Mouse (Mus musculus): Measurements from ENCODE around the gene Pih1d1.
"Not testable (repeated sequence)": the region's sequence is repeated elsewhere in the genome, so short reads cannot be mapped to it uniquely, and the experiment has no call there.

The Pih1d1 gene

DNA sequence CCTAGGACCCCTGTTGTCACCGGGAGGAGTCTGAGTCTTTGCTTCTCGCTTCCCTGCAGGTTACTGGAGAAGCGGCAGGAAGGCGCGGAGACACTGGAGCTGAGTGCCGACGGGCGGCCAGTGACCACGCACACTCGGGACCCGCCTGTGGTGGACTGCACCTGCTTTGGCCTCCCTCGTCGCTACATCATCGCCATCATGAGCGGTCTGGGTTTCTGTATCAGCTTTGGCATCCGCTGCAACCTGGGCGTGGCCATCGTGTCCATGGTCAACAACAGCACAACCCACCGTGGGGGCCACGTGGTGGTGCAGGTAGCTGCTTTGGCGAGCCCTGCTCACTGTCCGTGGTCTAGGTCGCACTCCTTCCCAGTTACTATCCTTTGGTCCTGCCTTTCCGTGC is 14.6 kb downstream of the Pih1d1 start:
- no peak for DNase-seq (ENCODE audit: low read depth)

DNA sequence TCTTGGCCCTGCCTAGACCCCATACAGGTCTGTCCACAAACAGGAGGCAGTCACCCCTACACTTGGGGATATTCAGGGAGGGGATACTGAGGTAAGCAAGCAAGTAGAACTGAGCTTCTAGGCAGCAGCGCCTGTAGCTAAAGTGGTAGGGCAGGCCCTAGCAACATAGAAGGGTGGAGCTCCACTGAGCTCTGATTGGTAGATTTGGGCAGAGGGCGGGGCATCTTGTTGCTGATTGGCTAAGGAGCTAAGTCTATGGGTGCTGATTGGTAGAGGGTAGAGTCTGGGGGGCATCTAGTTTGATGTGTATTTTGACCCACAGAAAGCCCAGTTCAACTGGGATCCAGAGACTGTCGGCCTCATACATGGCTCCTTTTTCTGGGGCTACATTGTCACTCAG is 15.4 kb downstream of the Pih1d1 start:
- no peak for DNase-seq (ENCODE audit: low read depth)

DNA sequence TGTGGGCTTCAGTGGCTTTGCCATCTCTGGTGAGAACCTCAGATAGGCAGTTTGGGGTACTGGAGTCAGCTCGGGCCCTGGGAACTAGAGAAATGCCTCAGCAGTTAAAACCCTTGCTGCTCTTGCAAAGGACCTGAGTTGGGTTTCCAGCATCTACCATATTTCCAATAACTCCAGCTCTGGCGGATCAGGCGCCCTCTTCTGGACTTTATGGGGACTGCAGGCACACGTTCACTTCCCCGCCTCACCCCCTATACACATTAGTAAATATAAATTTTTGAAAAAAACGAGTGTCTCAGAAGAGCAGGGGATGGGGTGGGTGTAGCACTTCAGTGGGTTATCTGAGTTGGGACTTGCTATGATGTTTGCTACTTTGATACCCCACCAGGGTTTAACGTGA is 18.9 kb downstream of the Pih1d1 start:
- DNase-seq (ENCODE audit: low read depth) = no peak

DNA sequence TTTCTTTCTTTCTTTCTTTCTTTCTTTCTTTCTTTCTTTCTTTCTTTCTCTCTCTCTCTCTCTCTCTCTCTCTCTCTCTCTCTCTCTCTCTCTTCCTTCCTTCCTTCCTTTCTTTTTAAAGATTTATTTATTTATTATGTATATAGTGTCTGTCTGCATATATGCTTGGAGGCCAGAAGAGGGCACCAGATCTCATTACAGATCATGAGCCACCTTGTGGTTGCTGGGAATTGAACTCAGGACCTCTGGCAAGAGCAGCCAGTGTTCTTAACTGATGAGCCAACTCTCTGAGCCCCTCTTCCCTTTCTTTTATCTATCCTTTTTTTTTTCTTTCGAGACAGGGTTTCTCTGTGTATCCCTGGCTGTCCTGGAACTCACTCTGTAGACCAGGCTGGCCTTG is 19.7 kb downstream of the Pih1d1 start:
- not testable (repeated sequence) for DNase-seq (ENCODE audit: low read depth)

DNA sequence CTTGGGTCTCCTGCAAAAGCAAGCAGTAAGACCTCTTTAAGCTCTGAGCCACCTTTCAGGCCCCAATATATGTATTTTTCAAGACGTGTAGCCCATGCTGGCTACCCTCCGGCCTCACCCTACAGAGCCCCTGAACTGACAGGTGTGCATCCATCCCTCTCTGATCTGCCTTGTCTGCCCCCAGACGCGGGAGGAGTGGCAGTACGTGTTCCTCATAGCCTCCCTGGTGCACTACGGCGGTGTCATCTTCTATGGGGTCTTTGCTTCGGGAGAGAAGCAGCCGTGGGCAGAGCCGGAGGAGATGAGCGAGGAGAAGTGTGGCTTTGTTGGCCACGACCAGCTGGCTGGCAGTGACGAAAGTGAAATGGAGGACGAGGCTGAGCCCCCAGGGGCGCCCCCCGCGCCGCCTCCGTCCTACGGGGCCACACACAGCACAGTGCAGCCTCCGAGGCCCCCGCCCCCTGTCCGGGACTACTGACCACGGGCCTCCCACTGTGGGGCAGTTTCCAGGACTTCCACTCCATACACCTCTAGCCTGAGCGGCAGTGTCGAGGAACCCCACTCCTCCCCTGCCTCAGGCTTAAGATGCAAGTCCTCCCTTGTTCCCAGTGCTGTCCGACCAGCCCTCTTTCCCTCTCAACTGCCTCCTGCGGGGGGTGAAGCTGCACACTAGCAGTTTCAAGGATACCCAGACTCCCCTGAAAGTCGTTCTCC is 20.6 kb downstream of the Pih1d1 start:
- no peak for DNase-seq (ENCODE audit: low read depth)

DNA sequence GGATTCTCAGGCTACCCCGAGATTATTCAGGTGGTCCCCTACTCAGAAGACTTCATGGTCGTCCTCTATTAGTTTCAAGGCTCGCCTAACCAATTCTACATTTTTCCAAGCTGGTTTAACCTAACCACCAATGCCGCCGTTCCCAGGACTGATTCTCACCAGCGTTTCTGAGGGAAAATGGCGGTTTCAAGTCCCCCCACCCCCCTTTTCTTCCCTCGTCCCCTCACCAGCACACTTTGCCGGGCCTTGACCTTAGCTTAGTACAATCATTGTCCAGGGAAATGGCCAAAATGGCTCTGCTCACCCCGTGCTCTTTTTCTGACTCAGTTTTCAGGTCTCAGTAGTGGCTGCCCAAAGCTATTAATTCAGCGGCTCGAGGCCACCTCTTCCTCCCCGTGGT is 21.3 kb downstream of the Pih1d1 start:
- DNase-seq (ENCODE audit: low read depth) = no peak

DNA sequence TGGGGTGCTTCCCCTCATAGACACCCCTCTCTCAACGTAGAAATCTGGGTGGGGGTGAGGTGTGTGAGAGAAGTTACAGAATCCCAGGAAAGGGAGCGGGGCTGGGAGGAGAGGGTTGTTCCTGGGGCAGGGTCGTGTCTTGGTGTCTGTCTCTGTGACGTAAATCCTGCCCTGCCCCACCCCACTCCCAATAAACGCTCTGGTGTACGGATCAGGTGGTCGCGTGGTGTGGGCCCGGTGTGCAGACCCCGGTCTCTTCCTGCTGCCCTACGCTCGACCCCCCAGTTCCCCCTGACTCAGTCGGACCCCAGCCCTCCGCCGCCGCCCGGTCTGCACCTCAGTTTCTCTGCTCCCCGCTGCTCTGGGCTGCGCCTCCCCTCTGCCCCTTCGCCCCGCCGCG is 21.8 kb downstream of the Pih1d1 start:
- DNase-seq (ENCODE audit: low read depth) = no peak

DNA sequence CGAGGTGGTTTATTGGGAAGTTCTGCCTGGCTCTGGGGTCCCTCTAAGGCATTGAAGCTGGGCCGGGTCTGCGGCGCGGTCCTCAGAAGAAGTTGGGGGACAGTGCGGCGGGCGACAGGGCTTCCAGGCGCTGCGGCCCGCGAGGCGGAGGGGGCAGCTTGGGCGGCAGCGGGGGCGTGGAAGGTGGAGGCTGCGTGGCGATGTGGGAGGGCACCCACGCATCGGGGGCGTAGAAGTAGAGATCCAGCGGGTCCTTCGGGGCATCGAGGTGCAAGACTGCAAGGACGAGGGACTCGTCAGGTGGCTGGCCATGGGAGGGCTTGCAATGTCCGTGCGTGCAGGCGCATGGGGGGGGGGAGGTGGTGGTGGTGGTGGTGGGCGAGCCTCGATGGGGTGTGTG is 22.3 kb downstream of the Pih1d1 start:
- no peak for DNase-seq (ENCODE audit: low read depth)

DNA sequence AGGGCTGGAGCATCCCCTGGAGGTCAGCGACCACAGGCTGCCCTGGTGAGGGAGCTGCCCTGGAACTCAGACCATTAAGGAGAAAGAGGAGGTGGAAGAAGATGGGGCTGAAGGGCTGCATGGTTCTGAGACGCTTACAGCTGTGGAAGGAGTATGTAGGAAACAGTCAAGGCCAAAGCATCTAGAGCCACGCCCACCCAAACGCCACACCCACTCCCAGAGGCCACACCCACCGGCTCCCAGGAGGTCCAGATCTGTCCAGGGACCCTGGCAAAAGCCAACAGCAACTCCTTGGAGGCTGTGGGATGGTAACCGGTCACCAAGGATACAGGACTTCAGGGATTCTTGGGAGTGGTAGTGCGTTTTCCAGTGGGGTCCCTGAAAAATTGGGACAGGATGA is 24.4 kb downstream of the Pih1d1 start:
- DNase-seq (ENCODE audit: low read depth) = no peak

DNA sequence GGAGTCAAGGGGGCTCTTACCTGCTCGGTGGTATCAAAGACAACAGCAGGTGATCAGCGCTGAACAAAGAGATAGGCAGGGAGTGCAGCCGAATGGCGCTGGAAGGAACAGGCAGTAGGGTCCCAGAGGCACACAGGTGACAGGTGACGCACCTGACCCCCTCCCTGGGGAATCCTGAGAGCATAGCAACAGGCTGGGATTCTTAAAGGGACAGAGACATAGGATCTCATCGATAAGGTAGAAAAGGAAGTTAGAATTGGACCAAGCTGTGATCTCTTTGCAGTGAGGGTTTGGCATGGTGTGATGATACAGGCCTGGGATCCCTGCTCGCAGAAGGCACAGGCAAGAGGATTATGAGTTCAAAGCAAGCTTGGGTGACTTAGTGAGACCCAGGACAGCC is 25.4 kb downstream of the Pih1d1 start, which contains the start of gene Gfy:
Gene Gfy, minus strand, starts transcription at position 101 of the 400 bp plus-strand sequence.
- DNase-seq (ENCODE audit: low read depth) = no peak

DNA sequence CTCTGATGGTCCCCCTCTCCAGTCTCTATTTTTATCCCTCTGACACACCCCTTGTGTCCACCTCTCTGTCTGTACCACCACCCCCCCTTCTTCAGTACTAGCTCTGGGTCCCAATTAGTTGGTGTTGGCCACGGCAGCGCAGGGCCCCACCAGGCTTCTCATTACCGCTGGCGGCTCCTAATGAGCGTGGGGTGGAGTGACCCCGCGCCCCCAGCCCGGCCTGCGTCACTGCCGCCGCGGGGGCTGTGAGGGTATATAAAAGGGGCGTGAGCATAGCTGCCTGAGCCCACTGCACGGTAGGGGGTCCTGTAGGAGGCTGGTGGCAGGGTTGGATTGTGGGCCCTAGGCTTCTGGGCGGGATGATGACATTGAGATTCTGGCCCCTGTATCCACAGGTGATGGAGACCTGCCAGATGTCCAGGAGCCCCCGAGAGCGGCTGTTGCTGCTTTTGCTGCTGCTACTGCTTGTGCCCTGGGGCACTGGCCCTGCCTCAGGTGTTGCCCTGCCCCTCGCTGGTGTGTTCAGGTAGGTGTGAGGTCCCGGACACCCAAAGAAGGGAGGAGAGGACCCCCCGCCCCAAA is 26.9 kb downstream of the Pih1d1 start, which contains the start of gene Pth2:
Gene Pth2, plus strand, starts transcription at position 100 of the 582 bp plus-strand sequence.
- no peak for DNase-seq (ENCODE audit: low read depth)

DNA sequence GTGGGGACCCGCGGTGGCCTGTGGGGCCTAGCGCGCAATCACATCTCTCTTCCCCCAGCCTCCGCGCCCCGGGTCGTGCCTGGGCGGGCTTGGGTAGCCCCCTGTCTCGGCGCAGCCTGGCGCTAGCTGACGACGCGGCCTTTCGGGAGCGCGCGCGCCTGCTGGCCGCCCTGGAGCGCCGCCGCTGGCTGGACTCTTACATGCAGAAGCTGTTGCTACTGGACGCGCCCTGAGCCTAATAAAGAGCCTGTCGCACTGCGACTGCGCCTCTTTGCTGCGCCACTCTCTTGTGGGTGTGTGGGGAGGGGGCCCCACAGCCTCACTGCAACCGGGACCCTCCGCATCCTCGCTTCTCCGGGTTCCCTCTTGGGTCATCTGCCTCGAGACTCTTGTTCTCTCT is 27.4 kb downstream of the Pih1d1 start:
- DNase-seq (ENCODE audit: low read depth) = no peak

DNA sequence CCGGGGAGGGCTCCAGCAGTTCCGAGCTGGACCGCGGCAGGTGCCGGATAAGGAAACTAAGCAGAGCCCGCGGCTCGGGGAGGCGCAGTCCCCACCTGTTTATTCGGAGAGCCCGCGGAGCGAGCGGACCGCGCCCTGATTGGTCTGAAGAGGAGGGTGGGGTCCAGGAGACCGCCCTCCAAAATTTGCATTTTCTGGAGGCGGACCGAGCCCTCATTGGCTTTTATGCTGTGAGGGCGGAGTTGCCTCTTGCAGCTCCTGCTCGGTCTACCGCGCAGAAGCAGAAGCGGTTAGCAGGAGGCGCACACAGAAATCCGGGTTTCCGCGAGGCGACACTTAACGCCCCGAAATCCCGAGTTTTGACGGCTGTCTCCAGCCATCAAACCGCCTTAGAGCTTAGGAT is 28.1 kb downstream of the Pih1d1 start:
- DNase-seq (ENCODE audit: low read depth) = peak; percentile 89

DNA sequence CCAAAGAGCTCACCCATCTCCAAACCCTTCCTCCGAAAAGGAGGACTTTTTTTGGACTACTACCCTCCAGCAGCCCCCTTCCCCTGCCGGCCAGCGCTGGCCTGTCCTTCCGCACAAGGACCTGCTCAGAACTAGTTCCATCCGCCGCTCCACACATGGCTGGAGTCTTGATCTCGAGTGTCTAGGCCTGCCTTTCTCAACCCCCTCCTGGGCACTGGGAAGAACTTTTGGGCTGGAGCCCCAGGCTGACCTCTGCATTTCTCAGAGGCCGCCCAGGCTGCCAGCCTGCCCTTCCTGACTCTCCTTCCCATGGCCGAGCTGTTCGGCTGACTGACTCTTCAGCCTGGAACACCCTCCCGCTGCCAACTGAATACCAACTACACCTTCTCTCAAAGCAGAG is 28.5 kb downstream of the Pih1d1 start:
- DNase-seq (ENCODE audit: low read depth) = no peak

DNA sequence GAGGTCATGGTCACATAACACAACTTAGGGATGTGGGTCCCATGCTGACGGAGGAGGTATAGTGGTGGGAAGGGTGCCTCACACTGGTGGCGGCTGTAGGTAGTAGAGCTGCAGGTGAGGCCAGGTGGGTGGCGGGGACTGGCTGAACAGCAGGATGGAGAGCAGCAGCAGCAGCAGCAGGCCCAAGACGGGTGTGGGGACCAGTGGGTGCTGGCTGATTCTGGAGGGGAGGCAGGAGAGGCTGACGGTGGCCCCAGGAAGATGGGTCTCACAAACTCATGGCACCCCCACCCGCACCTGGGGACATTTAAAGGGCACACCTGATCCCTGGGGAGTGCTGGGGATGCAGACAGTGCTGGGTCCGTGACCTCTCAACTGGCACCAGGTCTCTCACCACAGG is 29.6 kb downstream of the Pih1d1 start:
- no peak for DNase-seq (ENCODE audit: low read depth)

DNA sequence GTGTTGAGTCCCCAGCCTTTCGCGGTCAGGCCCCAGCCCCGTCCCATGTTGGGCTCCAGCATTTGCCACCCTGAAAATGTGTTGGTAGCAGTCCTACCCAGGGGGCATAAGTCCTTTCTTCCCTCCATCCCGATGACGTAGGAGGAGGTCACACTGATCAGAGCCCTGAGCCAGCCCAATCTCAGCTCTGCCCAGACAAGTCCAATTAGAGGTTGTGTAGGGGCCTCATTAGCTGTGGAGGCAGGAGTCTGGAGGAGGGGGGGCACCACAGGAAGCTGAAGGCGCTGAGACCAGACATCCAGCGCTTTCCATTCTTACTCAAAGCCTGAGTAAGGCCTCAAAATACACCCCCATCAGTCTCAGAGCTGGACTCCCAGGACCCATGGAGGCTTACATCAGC is 31.8 kb downstream of the Pih1d1 start:
- no peak for DNase-seq (ENCODE audit: low read depth)

DNA sequence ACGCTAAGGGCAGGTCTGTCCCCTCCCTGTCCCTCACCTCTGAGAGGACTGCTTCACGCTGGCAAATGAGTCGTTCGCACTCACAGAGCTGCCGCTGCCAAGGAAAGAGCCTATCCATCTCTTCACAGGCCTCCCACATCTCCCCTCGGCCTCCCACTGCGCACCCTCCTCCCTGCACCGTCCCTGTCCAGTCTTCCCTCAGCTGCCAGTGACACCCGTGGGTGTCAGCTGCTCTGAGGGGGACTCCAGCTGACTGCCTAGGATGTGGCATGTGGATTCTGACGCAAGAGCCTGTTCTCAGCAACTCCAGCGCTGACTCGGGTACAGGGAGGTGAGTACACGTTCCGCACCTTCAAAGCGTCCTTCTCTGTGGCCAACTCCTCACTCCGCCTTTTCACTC is 35.5 kb downstream of the Pih1d1 start:
- no peak for DNase-seq (ENCODE audit: low read depth)

DNA sequence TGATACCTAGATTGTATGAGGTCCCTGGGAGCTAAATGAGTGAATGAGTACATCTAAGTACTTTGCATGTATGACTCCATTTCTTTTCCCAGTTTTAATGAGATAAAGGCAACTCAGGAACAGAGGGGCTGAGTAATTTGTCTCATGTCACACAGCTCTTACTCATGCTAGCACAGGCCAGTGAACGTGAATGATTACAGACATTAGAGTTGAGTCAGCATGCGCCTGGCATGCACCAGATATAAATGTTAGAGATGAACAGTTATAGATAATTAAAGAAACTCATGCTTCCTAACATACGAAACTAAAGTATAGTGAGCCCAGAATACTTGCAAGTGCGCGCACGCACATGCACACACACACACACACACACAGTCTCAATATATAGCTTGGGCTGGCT is 36.1 kb downstream of the Pih1d1 start:
- DNase-seq (ENCODE audit: low read depth) = no peak

DNA sequence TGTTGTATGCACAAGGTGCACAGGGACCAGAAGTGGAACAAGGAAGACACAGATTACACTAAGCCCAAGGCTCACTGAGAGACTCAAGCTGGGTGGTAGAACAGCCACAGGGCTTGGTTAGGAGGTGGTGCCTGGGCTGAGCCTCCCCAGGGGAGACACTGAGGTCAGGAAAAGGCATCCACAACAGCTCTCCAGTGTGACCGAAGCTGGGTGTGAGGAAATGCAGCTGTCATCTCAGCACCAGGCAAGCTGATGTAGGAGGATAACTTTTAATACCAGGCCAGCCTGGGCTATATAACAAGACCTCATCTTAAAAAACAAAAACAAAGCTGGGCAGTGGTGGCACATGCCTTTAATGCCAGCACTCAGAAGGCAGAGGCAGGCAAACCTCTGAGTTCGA is 37.1 kb downstream of the Pih1d1 start:
- DNase-seq (ENCODE audit: low read depth) = no peak

DNA sequence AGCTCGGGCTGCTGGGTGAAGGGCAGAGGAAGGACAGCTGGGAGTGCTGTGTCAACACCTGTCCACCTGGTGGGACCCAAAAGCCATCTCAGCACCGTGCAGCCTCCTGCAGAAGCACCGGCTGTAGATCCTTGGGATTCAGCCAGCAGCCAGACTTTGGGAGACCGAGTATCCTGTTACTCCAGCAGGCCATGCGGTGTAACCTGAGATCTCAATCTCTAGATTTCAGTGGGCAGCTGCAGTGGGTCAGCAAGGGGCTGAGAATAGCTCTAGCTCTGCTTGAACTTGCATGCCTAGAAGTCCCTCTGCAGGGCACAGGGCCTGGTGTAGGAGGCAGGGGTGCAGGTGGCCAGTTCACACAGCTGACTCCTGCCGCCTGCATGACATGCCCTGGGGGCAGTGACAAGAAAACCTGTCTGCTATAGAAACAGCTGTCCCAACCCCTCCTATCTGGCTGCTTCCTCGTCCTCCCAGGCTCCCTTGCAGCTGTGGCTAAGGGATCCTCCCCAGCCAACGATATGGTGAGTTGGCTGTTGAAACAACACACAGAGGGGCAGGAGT is 37.8 kb downstream of the Pih1d1 start:
- DNase-seq (ENCODE audit: low read depth) = no peak

DNA sequence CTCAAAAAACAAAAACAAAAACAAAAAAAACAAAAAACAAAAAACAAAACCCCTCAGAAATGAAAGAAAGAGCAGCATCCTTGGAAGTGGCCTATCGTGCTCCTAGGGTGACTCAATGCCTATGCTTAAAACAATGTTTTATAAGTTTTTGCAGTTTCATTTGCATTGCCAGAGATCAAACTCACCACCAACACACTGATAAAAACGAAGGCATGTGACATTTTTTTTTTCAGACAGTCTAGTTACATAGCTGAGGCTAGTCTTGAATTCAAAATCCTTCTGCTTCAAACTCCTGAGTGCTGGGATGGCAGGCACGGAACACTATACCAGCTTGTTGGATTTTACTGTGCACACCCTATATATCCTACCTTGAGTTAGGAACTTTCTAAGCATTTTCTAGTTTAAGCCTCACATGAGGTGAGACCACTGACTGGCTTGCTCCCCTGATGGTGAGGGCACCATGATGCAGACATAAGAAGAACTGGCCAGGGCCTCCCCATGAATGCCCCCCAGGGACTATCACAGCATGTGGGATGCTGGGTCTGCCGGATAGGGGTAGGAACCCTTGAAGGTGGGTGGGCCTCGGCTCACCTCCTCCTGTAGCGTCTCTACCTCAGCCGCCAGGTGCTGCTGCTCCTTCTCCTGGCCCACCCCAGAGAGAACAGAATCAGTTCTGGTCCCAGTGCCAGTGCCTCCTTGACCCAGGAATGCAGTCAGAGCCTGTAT is 38.6 kb downstream of the Pih1d1 start:
- no peak for DNase-seq (ENCODE audit: low read depth)

DNA sequence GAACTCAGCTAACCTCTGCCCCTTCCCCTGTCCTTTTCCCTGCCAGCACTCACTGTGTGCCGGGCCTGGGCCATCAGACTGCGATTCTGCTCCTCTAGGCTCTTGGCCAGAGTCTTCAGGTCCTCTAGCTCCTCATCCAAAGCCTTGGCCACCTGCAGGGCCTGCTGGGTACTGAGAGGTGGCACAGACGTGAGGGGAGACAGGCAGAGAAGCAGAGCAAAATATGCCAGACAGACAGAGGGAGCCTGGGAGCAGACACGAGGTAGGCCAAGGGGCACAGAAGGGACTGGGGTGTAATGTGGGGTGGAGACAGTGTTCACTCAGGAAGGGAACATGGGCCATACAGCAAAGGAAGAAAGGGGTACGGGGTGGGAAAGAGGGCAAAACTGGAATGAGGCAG is 39.3 kb downstream of the Pih1d1 start:
- no peak for DNase-seq (ENCODE audit: low read depth)

All from c-Kit-positive CD71-negative TER-119-negative erythroid progenitor cells, embryonic 14.5 days (primary cell).